Mouse (Mus musculus): ENCODE data around the gene Ankrd33b. TPM values are rescaled to one million over a fixed set of nuclear protein-coding genes. Genes with fewer than 3 reads are reported as not detected.

The Ankrd33b gene
- polyA plus RNA-seq, 1 experiment from 2014 or later: 0.68 TPM

Other genes starting within 250 kb of the Ankrd33b start
- gene Dap, start 143.4 kb downstream of the Ankrd33b start, polyA plus RNA-seq (2015; fragmentation: Nextera tagmentation; extraction: Ambion mirVana): 48.4 and 54.2 TPM in 2 replicates
- 2.2 and 2.6 TPM in 2 replicates for gene Ropn1l, start 86.0 kb upstream of the Ankrd33b start, polyA plus RNA-seq (2015; fragmentation: Nextera tagmentation; extraction: Ambion mirVana)
- 15.8 TPM in 2 replicates for gene March6, start 163.3 kb upstream of the Ankrd33b start, polyA plus RNA-seq (2015; fragmentation: Nextera tagmentation; extraction: Ambion mirVana)
- gene Cmbl, start 197.7 kb upstream of the Ankrd33b start, polyA plus RNA-seq (2015; fragmentation: Nextera tagmentation; extraction: Ambion mirVana): 12.7 and 16.4 TPM in 2 replicates
- 229 and 244 TPM in 2 replicates for gene Cct5, start 234.1 kb upstream of the Ankrd33b start, polyA plus RNA-seq (2015; fragmentation: Nextera tagmentation; extraction: Ambion mirVana)
- gene Fam173b, start 234.1 kb upstream of the Ankrd33b start, polyA plus RNA-seq (2015; fragmentation: Nextera tagmentation; extraction: Ambion mirVana): 7.1 TPM in 2 replicates